Mouse (Mus musculus): ENCODE measurements around the gene Jph2. TPM values are rescaled to one million over a fixed set of nuclear protein-coding genes. Genes with fewer than 3 reads are reported as not detected.

Jph2 gene
- total and polyA plus RNA-seq, 3 experiments = 3.1 to 8.2 (median 6.2) TPM

GRCm38 (mm10) chr2:163360858-163361623, 36.8 kb downstream of the Jph2 start:
- DNase-seq = no peak

GRCm38 (mm10) chr2:163359253-163359652, 38.5 kb downstream of the Jph2 start:
- DNase-seq = no peak

GRCm38 (mm10) chr2:163358662-163359061, 39.1 kb downstream of the Jph2 start:
- no peak for DNase-seq

- no peak for DNase-seq
Measured at GRCm38 (mm10) chr2:163356113-163356840, 41.5 kb downstream of the Jph2 start.

- no peak for DNase-seq
Measured at GRCm38 (mm10) chr2:163355666-163356065, 42.1 kb downstream of the Jph2 start.

GRCm38 (mm10) chr2:163353731-163354130, 44.1 kb downstream of the Jph2 start:
- no peak for DNase-seq

- DNase-seq = no peak
Measured at GRCm38 (mm10) chr2:163350443-163350842, 47.4 kb downstream of the Jph2 start.

- no peak for DNase-seq
Measured at GRCm38 (mm10) chr2:163349411-163349810, 48.4 kb downstream of the Jph2 start.

GRCm38 (mm10) chr2:163348677-163349076, 49.1 kb downstream of the Jph2 start:
- no peak for DNase-seq

- DNase-seq = no peak
Measured at GRCm38 (mm10) chr2:163347517-163348184, 50.1 kb downstream of the Jph2 start.

- no peak for DNase-seq
Measured at GRCm38 (mm10) chr2:163346497-163346896, 51.3 kb downstream of the Jph2 start.

- DNase-seq = peak; percentile 69
Measured at GRCm38 (mm10) chr2:163344976-163345660, 52.7 kb downstream of the Jph2 start.

- DNase-seq = no peak
Measured at GRCm38 (mm10) chr2:163343671-163344070, 54.1 kb downstream of the Jph2 start.

GRCm38 (mm10) chr2:163340263-163340662, 57.5 kb downstream of the Jph2 start:
- DNase-seq = peak; percentile 64

- no peak for DNase-seq
Measured at GRCm38 (mm10) chr2:163332368-163333055, 65.3 kb downstream of the Jph2 start.

GRCm38 (mm10) chr2:163331423-163331822, 66.4 kb downstream of the Jph2 start:
- DNase-seq = no peak

GRCm38 (mm10) chr2:163330742-163331141, 67.1 kb downstream of the Jph2 start:
- DNase-seq = peak; percentile 39

GRCm38 (mm10) chr2:163323163-163323562, 74.6 kb downstream of the Jph2 start:
- no peak for DNase-seq

- DNase-seq = no peak
Measured at GRCm38 (mm10) chr2:163318777-163319176, 79.0 kb downstream of the Jph2 start.

- no peak for DNase-seq
Measured at GRCm38 (mm10) chr2:163317281-163317680, 80.5 kb downstream of the Jph2 start.

- no peak for DNase-seq
Measured at GRCm38 (mm10) chr2:163310163-163310688, 87.6 kb downstream of the Jph2 start.
